Mouse (Mus musculus) liver, adult 2 months (tissue): ENCODE measurements around the gene Slc5a10. TPM values are rescaled to one million over a fixed set of nuclear protein-coding genes. Genes with fewer than 3 reads are reported as not detected.
A peak's percentile ranks its signal among the peaks of the same experiment; 100 is the strongest.

ENCODE experiments used
- DNase-seq: peaks from one replicate; pipeline ENCODE4 v3.0.0-alpha.2; 2011; ENCODE audit warnings: low read depth, low spot score; ENCODE audit errors: extremely low read depth
- H3K27ac ChIP-seq: fragments of 200-500 bp; replicated peaks from 2 replicates; pipeline ENCODE4 v1.5.1; 2012; ENCODE audit warnings: low read depth, mild to moderate bottlenecking, control low read depth, inconsistent platforms, low read length; ENCODE audit not compliant: insufficient read depth
- H3K27me3 ChIP-seq: fragments of 200-500 bp; 2 replicates; pipeline ENCODE4 v1.6.1; 2012; ENCODE audit warnings: mild to moderate bottlenecking, moderate library complexity, low read length, inconsistent platforms; ENCODE audit not compliant: control insufficient read depth, insufficient read depth
- H3K36me3 ChIP-seq: fragments of 200-500 bp; 2 replicates; pipeline ENCODE4 v1.6.1; 2012; ENCODE audit warnings: low read length, inconsistent platforms; ENCODE audit not compliant: control insufficient read depth, insufficient read depth
- H3K4me1 ChIP-seq: fragments of 200-500 bp; 2 replicates; pipeline ENCODE4 v1.6.1; 2011; ENCODE audit warnings: low read length; ENCODE audit not compliant: control insufficient read depth, insufficient read depth
- H3K4me3 ChIP-seq: fragments of 200-500 bp; 2 replicates; pipeline ENCODE4 v1.5.1; 2011; ENCODE audit warnings: low read depth, mild to moderate bottlenecking, control low read depth, low read length, moderate library complexity; ENCODE audit not compliant: insufficient read depth
- H3K79me2 ChIP-seq: fragments of 200-500 bp; 2 replicates; pipeline ENCODE4 v1.6.1; 2012; ENCODE audit warnings: inconsistent platforms, mild to moderate bottlenecking, low read length, moderate library complexity; ENCODE audit not compliant: control insufficient read depth, insufficient read depth
- H3K9ac ChIP-seq: fragments of 200-500 bp; 2 replicates; pipeline ENCODE4 v1.6.1; 2012; ENCODE audit warnings: low read depth, mild to moderate bottlenecking, control low read depth, inconsistent platforms, low read length
- CTCF ChIP-seq: fragments of 200-500 bp; IDR thresholded peaks from 2 replicates; pipeline ENCODE4 v1.5.1; 2011; ENCODE audit warnings: low read depth, low read length, control low read depth
- POLR2A ChIP-seq: fragments of 200-500 bp; IDR thresholded peaks from 2 replicates; pipeline ENCODE4 v1.6.1; 2011; ENCODE audit warnings: low read length, control low read depth; ENCODE audit not compliant: insufficient read depth; ENCODE audit errors: extremely low read depth
- WGBS: fragments of 180-500 bp; shearing (Covaris S2); methylation state at CpG from one replicate; pipeline ENCODE4 v1.1.7; 2018; 5-methylcytosine and 5-hydroxymethylcytosine counted together
- polyA plus RNA-seq: library from polyadenylated mRNA; depleted of rRNA; stranded (reverse); fragments of >200 nt; gene quantifications from 2 replicates; pipeline ENCODE4 v1.2.3, GENCODE M21; 2012
- total RNA-seq: library from RNA; depleted of rRNA; stranded (reverse); fragments of >200 nt; gene quantifications from 2 replicates; pipeline ENCODE4 v1.2.3, GENCODE M21; 2014

The Slc5a10 gene
- total and polyA plus RNA-seq, 2 experiments, result not detected

DNA sequence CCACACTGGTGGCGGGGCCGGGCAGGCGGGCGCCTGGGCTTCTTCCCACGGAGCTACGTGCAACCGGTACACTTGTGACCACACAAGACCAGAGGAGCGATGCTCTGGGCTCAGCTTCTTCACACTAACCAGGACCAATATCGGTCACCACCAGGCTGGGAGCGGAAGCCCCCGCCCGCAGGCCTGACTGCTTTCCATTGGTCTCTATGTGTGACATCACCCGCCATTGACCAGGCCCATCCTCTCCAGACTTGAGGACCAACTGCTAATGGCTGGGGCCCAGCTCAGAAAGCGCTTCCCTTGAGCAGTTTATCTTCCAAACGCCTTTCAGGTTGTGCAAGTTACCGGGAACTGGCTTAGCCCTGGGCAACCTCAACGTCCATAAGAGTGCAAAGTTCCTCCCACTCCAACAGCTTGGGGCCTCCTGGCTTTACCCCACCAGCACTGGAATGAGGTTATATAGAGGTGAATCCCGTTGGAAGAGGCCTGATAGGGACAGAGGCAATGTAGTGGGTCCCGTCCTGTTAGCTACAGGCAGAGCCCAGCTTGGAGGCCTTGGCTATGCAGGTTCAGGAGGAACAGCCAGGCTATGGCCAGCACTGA lies 48.7 kb downstream of the Slc5a10 start:
- DNase-seq, result no peak
- no peak overlapping the region for H3K9ac ChIP-seq
- H3K36me3 ChIP-seq, result no peaks in the 10 kb centered on the region
- H3K4me3 ChIP-seq, result no peak overlapping the region
- TF ChIP-seq POLR2A, result no peak
- TF ChIP-seq CTCF, result no peak
- 75% methylated on average over 19 of the region's 19 CpGs for WGBS
- no peaks in the 10 kb centered on the region for H3K4me1 ChIP-seq
- H3K27ac ChIP-seq, result no peak overlapping the region
- no peaks in the 10 kb centered on the region for H3K27me3 ChIP-seq
- H3K79me2 ChIP-seq, result no peaks in the 10 kb centered on the region

DNA sequence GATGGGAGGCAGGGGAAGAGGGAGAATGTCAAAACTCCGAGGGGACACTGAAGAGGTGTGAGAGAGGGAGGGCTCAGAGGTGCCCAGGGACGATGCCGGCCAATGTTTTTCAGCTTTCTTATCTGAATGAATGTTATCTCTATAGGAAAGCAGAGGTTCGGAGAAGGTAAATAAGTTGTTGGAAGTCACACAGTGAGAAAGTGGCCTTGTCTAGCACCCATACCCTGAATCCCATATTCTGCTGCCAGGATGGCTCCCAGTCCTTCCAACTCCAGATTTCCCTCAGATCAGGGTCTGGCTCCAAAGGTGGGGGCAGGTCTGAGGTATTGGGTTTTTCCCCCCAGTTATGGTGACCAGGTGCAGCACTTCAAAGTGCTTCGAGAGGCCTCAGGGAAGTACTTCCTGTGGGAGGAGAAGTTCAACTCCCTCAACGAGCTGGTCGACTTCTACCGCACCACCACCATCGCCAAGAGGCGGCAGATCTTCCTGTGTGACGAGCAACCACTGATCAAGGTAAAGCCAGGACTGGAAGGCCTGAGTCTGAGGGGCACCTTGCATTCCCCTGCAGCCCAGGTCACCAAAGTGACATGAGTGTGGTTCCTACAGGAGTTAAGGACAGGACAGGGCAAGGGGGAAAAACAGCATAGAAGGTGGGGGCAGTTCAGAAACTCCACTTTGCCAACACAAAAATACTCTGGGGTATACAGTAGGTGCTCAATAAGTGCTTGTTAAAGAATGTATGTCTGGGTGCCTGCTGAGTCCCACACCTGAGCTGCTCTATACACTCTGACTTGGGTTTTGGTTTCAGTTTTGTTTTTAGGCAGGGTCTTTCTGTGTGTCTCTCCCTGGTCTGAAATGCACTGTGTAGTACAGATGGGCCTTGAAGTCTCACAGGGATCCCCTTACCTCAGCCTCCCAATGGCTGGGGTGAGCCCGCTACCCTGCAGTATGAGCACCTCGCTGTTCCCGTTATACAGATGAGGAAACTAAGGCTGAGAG lies 50.8 kb downstream of the Slc5a10 start:
- no peaks in the 10 kb centered on the region for H3K36me3 ChIP-seq
- H3K4me1 ChIP-seq, result no peaks in the 10 kb centered on the region
- 79% methylated on average over 14 of the region's 14 CpGs for WGBS

DNA sequence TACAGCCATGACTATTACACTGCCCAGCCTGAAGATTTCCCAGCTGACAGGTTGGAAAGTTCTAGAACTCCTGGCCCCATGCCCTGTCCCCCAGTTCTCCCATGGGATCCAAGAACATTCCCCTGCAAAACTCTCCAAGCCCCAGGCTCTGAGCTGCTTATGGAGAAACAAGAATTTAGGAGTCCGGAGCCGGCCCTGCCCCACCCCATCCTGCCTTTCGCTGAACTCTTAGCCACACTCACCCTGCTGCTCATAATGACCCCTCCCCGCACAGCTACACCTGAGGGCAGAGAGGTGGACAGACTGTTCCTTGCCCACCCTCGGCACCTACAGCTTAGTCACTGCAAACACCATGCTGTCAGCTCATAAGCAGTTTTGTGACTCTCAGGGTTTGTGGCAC lies 52.8 kb downstream of the Slc5a10 start:
- DNase-seq, result no peak
- no peak overlapping the region for H3K4me3 ChIP-seq
- H3K9ac ChIP-seq, result no peak overlapping the region
- H3K27ac ChIP-seq, result no peak overlapping the region
- no peak for TF ChIP-seq POLR2A
- TF ChIP-seq CTCF, result no peak
- 90% methylated on average over 5 of the region's 5 CpGs for WGBS
- H3K79me2 ChIP-seq, result no peaks in the 10 kb centered on the region
- H3K27me3 ChIP-seq, result no peaks in the 10 kb centered on the region
- no peaks in the 10 kb centered on the region for H3K36me3 ChIP-seq
- no peaks in the 10 kb centered on the region for H3K4me1 ChIP-seq

More for the DNA sequence above, 50.8 kb downstream of the Slc5a10 start:
- Histone ChIP-seq H3K4me3 (no peak overlapping the region), H3K79me2 (no peaks in the 10 kb centered on the region), H3K27me3 (no peaks in the 10 kb centered on the region), H3K9ac (no peak overlapping the region), H3K27ac (no peak overlapping the region)
- TF ChIP-seq CTCF (no peak), POLR2A (no peak)
- no peak for DNase-seq

DNA sequence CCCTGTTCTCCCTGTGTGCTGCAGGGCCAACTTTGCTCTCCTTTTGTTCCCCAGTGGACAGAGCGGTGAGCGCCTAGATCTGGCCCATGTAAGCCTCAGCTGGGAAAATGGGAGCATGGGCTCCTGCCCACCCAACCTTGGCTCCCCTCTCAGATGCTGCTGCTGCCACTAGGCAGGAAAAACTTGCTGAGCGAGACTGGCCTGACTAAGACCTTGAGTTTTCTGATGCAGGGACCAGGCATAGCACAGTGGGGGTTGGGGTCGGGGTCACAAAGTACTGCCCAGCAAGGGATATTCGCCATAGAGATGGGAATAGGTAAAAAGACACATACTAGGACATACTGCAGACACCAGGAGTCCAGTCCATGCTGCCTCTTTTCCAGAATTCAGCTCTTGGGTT lies 53.4 kb downstream of the Slc5a10 start:
- no peaks in the 10 kb centered on the region for H3K36me3 ChIP-seq
- no peak overlapping the region for H3K27ac ChIP-seq
- no peak for DNase-seq
- H3K4me1 ChIP-seq, result no peaks in the 10 kb centered on the region
- WGBS, result 88% methylated on average over 5 of the region's 5 CpGs
- no peaks in the 10 kb centered on the region for H3K79me2 ChIP-seq
- no peaks in the 10 kb centered on the region for H3K27me3 ChIP-seq
- H3K9ac ChIP-seq, result no peak overlapping the region
- no peak for TF ChIP-seq POLR2A
- no peak for TF ChIP-seq CTCF
- H3K4me3 ChIP-seq, result no peak overlapping the region

DNA sequence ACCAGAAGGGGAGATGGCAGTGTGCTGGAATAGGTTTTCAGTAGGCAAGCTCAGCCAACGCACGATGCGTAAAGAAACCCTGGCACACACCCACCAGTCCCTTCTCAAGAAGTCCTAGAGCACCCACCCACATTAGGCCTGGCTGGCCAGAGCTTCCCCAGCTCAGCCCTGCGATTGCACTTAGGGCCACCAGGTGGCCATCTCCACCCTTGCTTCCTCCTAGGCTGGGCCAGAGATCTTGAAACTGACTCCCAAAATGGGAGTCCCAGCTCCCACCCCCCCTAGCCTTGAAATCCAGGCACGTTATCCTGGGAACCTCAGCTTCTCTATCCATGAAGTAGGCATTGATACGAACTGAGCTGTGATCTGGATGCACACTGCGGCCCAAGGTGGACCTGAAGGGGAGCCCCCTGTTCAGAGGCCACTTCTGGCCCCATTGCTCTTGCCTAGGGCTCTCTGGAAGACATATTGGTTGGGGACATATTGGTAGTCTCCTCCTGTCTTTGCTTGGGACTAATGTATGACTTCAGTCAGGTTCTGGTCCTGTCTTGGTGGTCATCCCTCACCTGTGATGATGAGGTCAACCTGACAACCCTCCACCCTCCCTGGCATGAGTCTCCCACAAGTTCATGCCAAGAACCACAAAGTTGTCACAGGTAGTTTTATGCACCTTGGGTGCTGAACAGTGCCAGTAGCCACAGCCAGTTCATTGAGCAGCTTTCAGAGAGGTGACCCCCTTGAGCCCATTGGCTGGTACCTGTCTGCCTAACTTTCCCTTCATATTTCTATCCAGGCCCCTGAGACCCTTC lies 54.4 kb downstream of the Slc5a10 start:
- H3K27ac ChIP-seq, result no peak overlapping the region
- TF ChIP-seq CTCF (peak; percentile 91), POLR2A (no peak)
- H3K4me1 ChIP-seq, result no peaks in the 10 kb centered on the region
- 70% methylated on average over 7 of the region's 7 CpGs for WGBS
- no peak overlapping the region for H3K4me3 ChIP-seq
- DNase-seq, result peak; percentile 15
- H3K27me3 ChIP-seq, result no peaks in the 10 kb centered on the region
- H3K79me2 ChIP-seq, result no peaks in the 10 kb centered on the region
- no peaks in the 10 kb centered on the region for H3K36me3 ChIP-seq
- no peak overlapping the region for H3K9ac ChIP-seq
